Mouse (Mus musculus): ENCODE measurements around the gene Thumpd2. TPM values are rescaled to one million over a fixed set of nuclear protein-coding genes. Genes with fewer than 3 reads are reported as not detected.

Thumpd2 gene
- polyA plus RNA-seq (2012; rRNA removed), result 1.2 and 1.4 TPM in 2 replicates

GRCm38 (mm10) chr17:81064979-81065311 is at the start of gene Thumpd2:
Gene Thumpd2 (minus strand): TSS chr17:81065082.
- peaks cover 8% of the 10 kb centered on the region; the same call in 1 of the 2 replicates for H3K4me1 ChIP-seq (ENCODE audit: control insufficient read depth, insufficient read depth, insufficient read length)
- DNase-seq (ENCODE audit: low read depth in 1 of 2, low spot score in 2 of 2), result peak; percentile 71 to 82
- no peaks in the 10 kb centered on the region for H3K27me3 ChIP-seq (ENCODE audit: control insufficient read depth, insufficient read depth, low read length)
- peak within 1 kb of the TSS; percentile 96 for H3K4me3 ChIP-seq (ENCODE audit: extremely low read depth, insufficient read depth, insufficient read length)
- peak; percentile 90 for TF ChIP-seq CTCF (IDR thresholded peaks at IDR 0.05; ENCODE audit: extremely low read depth, insufficient read depth, insufficient read length, insufficient replicate concordance)
- peak; percentile 29; the same call in 1 of the 2 replicates for TF ChIP-seq POLR2A (IDR thresholded peaks at IDR 0.05; ENCODE audit: low read depth, low read length)
- H3K36me3 ChIP-seq (ENCODE audit: control insufficient read depth, insufficient read depth, low read length), result no peaks in the 10 kb centered on the region
- 2% methylated on average over 29 of the region's 29 CpGs for WGBS
- peak within 1 kb of the TSS; percentile 90 for H3K27ac ChIP-seq (ENCODE audit: insufficient read depth, low read length)

GRCm38 (mm10) chr17:81104237-81104636 is 39.4 kb upstream of the Thumpd2 start:
- DNase-seq (ENCODE audit: low read depth in 1 of 2, low spot score in 2 of 2), result peak in 1 of 2 experiments; percentile 1
- no peaks in the 10 kb centered on the region for H3K27me3 ChIP-seq (ENCODE audit: control insufficient read depth, insufficient read depth, low read length)
- H3K27ac ChIP-seq (ENCODE audit: insufficient read depth, low read length), result no peak overlapping the region
- whole genome bisulfite sequencing, result 5% methylated on average over 2 of the region's 2 CpGs
- H3K36me3 ChIP-seq (ENCODE audit: control insufficient read depth, insufficient read depth, low read length), result no peaks in the 10 kb centered on the region
- H3K4me1 ChIP-seq (ENCODE audit: control insufficient read depth, insufficient read depth, insufficient read length), result no peaks in the 10 kb centered on the region; the same call in 1 of the 2 replicates
- no peak overlapping the region for H3K4me3 ChIP-seq (ENCODE audit: extremely low read depth, insufficient read depth, insufficient read length)
- no peak for TF ChIP-seq CTCF (IDR thresholded peaks at IDR 0.05; ENCODE audit: extremely low read depth, insufficient read depth, insufficient read length, insufficient replicate concordance)
- no peak for TF ChIP-seq POLR2A (IDR thresholded peaks at IDR 0.05; ENCODE audit: low read depth, low read length)

GRCm38 (mm10) chr17:81102866-81103265 is 38.0 kb upstream of the Thumpd2 start:
- WGBS, result 25% methylated on average over 8 of the region's 8 CpGs
- DNase-seq (ENCODE audit: low read depth in 1 of 2, low spot score in 2 of 2), result no peak
- Histone ChIP-seq H3K36me3 (ENCODE audit: control insufficient read depth, insufficient read depth, low read length) (no peaks in the 10 kb centered on the region), H3K27me3 (ENCODE audit: control insufficient read depth, insufficient read depth, low read length) (no peaks in the 10 kb centered on the region), H3K4me1 (ENCODE audit: control insufficient read depth, insufficient read depth, insufficient read length) (no peaks in the 10 kb centered on the region; the same call in 1 of the 2 replicates), H3K27ac (ENCODE audit: insufficient read depth, low read length) (no peak overlapping the region), H3K4me3 (ENCODE audit: extremely low read depth, insufficient read depth, insufficient read length) (no peak overlapping the region)
- TF ChIP-seq CTCF (IDR thresholded peaks at IDR 0.05; ENCODE audit: extremely low read depth, insufficient read depth, insufficient read length, insufficient replicate concordance) (no peak), POLR2A (IDR thresholded peaks at IDR 0.05; ENCODE audit: low read depth, low read length) (no peak)

- Histone ChIP-seq H3K27me3 (ENCODE audit: control insufficient read depth, insufficient read depth, low read length) (no peaks in the 10 kb centered on the region), H3K4me1 (ENCODE audit: control insufficient read depth, insufficient read depth, insufficient read length) (no peaks in the 10 kb centered on the region), H3K36me3 (ENCODE audit: control insufficient read depth, insufficient read depth, low read length) (no peaks in the 10 kb centered on the region), H3K4me3 (ENCODE audit: extremely low read depth, insufficient read depth, insufficient read length) (no peak overlapping the region), H3K27ac (ENCODE audit: insufficient read depth, low read length) (no peak overlapping the region)
- TF ChIP-seq POLR2A (IDR thresholded peaks at IDR 0.05; ENCODE audit: low read depth, low read length), result no peak
- TF ChIP-seq CTCF (IDR thresholded peaks at IDR 0.05; ENCODE audit: extremely low read depth, insufficient read depth, insufficient read length, insufficient replicate concordance), result no peak
- DNase-seq (ENCODE audit: low read depth in 1 of 2, low spot score in 2 of 2), result no peak
These were observed 33.6 kb upstream of the Thumpd2 start for GRCm38 (mm10) chr17:81098444-81098843.

- DNase-seq (ENCODE audit: low read depth in 1 of 2, low spot score in 2 of 2), result no peak
- TF ChIP-seq CTCF (IDR thresholded peaks at IDR 0.05; ENCODE audit: extremely low read depth, insufficient read depth, insufficient read length, insufficient replicate concordance) (no peak), POLR2A (IDR thresholded peaks at IDR 0.05; ENCODE audit: low read depth, low read length) (no peak)
- Histone ChIP-seq H3K4me3 (ENCODE audit: extremely low read depth, insufficient read depth, insufficient read length) (no peak overlapping the region), H3K4me1 (ENCODE audit: control insufficient read depth, insufficient read depth, insufficient read length) (no peaks in the 10 kb centered on the region), H3K36me3 (ENCODE audit: control insufficient read depth, insufficient read depth, low read length) (no peaks in the 10 kb centered on the region), H3K27ac (ENCODE audit: insufficient read depth, low read length) (no peak overlapping the region), H3K27me3 (ENCODE audit: control insufficient read depth, insufficient read depth, low read length) (no peaks in the 10 kb centered on the region)
- WGBS, result 80% methylated on average over 2 of the region's 2 CpGs
These were observed 31.6 kb upstream of the Thumpd2 start for GRCm38 (mm10) chr17:81096490-81096889.

GRCm38 (mm10) chr17:81092794-81093193 is 27.9 kb upstream of the Thumpd2 start:
- H3K27ac ChIP-seq (ENCODE audit: insufficient read depth, low read length), result no peak overlapping the region
- H3K36me3 ChIP-seq (ENCODE audit: control insufficient read depth, insufficient read depth, low read length), result no peaks in the 10 kb centered on the region
- DNase-seq (ENCODE audit: low read depth in 1 of 2, low spot score in 2 of 2), result no peak
- no peaks in the 10 kb centered on the region for H3K27me3 ChIP-seq (ENCODE audit: control insufficient read depth, insufficient read depth, low read length)
- H3K4me1 ChIP-seq (ENCODE audit: control insufficient read depth, insufficient read depth, insufficient read length), result no peaks in the 10 kb centered on the region
- 87% methylated on average over 5 of the region's 5 CpGs for WGBS
- H3K4me3 ChIP-seq (ENCODE audit: extremely low read depth, insufficient read depth, insufficient read length), result no peak overlapping the region
- TF ChIP-seq POLR2A (IDR thresholded peaks at IDR 0.05; ENCODE audit: low read depth, low read length), result no peak
- TF ChIP-seq CTCF (IDR thresholded peaks at IDR 0.05; ENCODE audit: extremely low read depth, insufficient read depth, insufficient read length, insufficient replicate concordance), result no peak

- H3K4me1 ChIP-seq (ENCODE audit: control insufficient read depth, insufficient read depth, insufficient read length), result no peaks in the 10 kb centered on the region
- TF ChIP-seq CTCF (IDR thresholded peaks at IDR 0.05; ENCODE audit: extremely low read depth, insufficient read depth, insufficient read length, insufficient replicate concordance) (no peak), POLR2A (IDR thresholded peaks at IDR 0.05; ENCODE audit: low read depth, low read length) (no peak)
- no peaks in the 10 kb centered on the region for H3K36me3 ChIP-seq (ENCODE audit: control insufficient read depth, insufficient read depth, low read length)
- WGBS, result 72% methylated on average over 3 of the region's 3 CpGs
- no peak overlapping the region for H3K4me3 ChIP-seq (ENCODE audit: extremely low read depth, insufficient read depth, insufficient read length)
- H3K27me3 ChIP-seq (ENCODE audit: control insufficient read depth, insufficient read depth, low read length), result no peaks in the 10 kb centered on the region
- no peak overlapping the region for H3K27ac ChIP-seq (ENCODE audit: insufficient read depth, low read length)
- DNase-seq (ENCODE audit: low read depth in 1 of 2, low spot score in 2 of 2), result no peak
These were observed 24.0 kb upstream of the Thumpd2 start for GRCm38 (mm10) chr17:81088866-81089265.
